Mouse (Mus musculus) ES-Bruce4 (cell line): ENCODE data around the gene Rspo4. TPM values are rescaled to one million over a fixed set of nuclear protein-coding genes. Genes with fewer than 3 reads are reported as not detected.
A peak's percentile ranks its signal among the peaks of the same experiment; 100 is the strongest.

Source experiments
- H3K27ac ChIP-seq: 2 replicates; pipeline ENCODE4 v1.5.1; 2012; ENCODE audit warnings: low read length, inconsistent platforms; ENCODE audit not compliant: insufficient read depth
- H3K27me3 ChIP-seq: 2 replicates; pipeline ENCODE4 v1.6.1; 2012; ENCODE audit warnings: mild to moderate bottlenecking, low read length, inconsistent platforms; ENCODE audit not compliant: control insufficient read depth, poor library complexity, insufficient read depth, severe bottlenecking
- H3K36me3 ChIP-seq: 2 replicates; pipeline ENCODE4 v1.6.1; 2012; ENCODE audit warnings: inconsistent platforms, mild to moderate bottlenecking, low read length, moderate library complexity; ENCODE audit not compliant: control insufficient read depth, poor library complexity, insufficient read depth, severe bottlenecking
- H3K4me1 ChIP-seq: one replicate; pipeline ENCODE4 v1.8.1; 2011; ENCODE audit warnings: low read length; ENCODE audit not compliant: control insufficient read depth, insufficient read depth
- H3K4me3 ChIP-seq: 2 replicates; pipeline ENCODE4 v1.5.1; 2011; ENCODE audit warnings: low read depth, mild to moderate bottlenecking, low read length
- H3K9ac ChIP-seq: 2 replicates; pipeline ENCODE4 v1.6.1; 2012; ENCODE audit warnings: low read depth, mild to moderate bottlenecking, inconsistent platforms; ENCODE audit not compliant: poor library complexity, severe bottlenecking
- H3K9me3 ChIP-seq: replicated peaks from 2 replicates; pipeline ENCODE4 v1.6.1; 2012; ENCODE audit warnings: mild to moderate bottlenecking, low read length, inconsistent platforms; ENCODE audit not compliant: control insufficient read depth, poor library complexity, insufficient read depth, severe bottlenecking
- CTCF ChIP-seq: IDR thresholded peaks from one replicate; pipeline ENCODE4 v1.8.1; 2011; ENCODE audit warnings: low read depth, low read length
- EP300 ChIP-seq: IDR thresholded peaks from 2 replicates; pipeline ENCODE4 v1.6.1; 2011; ENCODE audit warnings: low read depth, low read length; ENCODE audit not compliant: insufficient read depth
- POLR2A ChIP-seq: IDR thresholded peaks from one replicate; pipeline ENCODE4 v1.8.1; 2011; ENCODE audit warnings: low read length; ENCODE audit not compliant: insufficient read depth
- polyA plus RNA-seq: library from polyadenylated mRNA; stranded (reverse); fragments of >200 nt; gene quantifications from 2 replicates; pipeline ENCODE4 v1.2.4, GENCODE M21; 2011; ENCODE audit warnings: low read depth; ENCODE audit not compliant: missing spikeins, insufficient read depth, insufficient read length

Gene Rspo4
- polyA plus RNA-seq, 1 experiment = 0.25 TPM

GRCm38 (mm10) chr2:151874551-151874950, 31.8 kb downstream of the Rspo4 start:
- no peaks in the 10 kb centered on the region for H3K27me3 ChIP-seq
- H3K27ac ChIP-seq = no peak overlapping the region
- H3K4me1 ChIP-seq = no peaks in the 10 kb centered on the region
- no peak for TF ChIP-seq EP300
- no peak for TF ChIP-seq POLR2A
- TF ChIP-seq CTCF = no peak
- H3K36me3 ChIP-seq = no peaks in the 10 kb centered on the region
- no peak overlapping the region for H3K4me3 ChIP-seq
- no peak overlapping the region for H3K9ac ChIP-seq
- H3K9me3 ChIP-seq = no peaks in the 10 kb centered on the region

DNA sequence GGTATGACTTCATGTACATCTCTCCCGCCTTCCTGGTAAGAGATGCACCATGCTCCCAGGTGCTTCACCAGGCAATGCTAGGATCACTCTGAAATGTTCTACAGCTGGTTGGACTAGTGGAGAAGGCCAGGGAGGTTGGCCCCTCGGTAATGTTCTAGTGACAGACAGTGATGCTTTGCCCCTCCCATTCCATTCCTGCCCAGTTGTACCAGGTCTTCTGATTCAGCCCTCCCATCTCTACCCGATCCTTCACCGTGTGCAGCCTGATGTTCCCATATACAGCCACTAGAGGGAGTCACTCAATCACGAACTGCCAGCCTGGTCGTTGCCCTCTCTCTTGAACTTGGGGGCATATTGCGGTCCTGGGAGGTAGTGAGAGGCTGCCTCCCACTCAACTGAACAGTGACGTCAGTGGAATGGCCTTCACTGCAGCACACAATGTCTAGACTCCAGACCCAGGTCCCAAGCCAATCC, 33.3 kb downstream of the Rspo4 start:
- no peaks in the 10 kb centered on the region for H3K27me3 ChIP-seq
- no peak overlapping the region for H3K4me3 ChIP-seq
- no peak overlapping the region for H3K9ac ChIP-seq
- no peaks in the 10 kb centered on the region for H3K9me3 ChIP-seq
- H3K27ac ChIP-seq = no peak overlapping the region
- no peaks in the 10 kb centered on the region for H3K36me3 ChIP-seq
- no peaks in the 10 kb centered on the region for H3K4me1 ChIP-seq
- peak; percentile 96 for TF ChIP-seq CTCF
- no peak for TF ChIP-seq EP300

DNA sequence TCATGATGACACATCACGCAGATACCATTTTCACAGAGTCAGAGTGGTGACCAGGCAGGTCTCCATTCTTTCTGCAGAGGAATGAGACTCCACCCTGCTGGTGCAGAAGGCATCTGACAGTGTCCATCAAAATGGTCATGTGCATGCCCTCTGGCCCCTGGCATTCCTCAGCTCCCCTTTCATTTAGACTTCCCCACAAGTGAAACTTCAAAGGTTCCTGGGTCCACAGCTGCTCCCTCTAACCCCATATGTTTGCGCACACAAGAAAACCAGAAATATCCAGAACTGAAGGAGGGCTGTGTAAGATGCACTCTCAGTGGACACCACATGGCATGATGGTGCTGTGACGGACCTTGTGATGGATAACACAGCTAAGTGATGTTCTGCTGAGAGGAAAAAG, 35.9 kb downstream of the Rspo4 start:
- no peak overlapping the region for H3K27ac ChIP-seq
- no peaks in the 10 kb centered on the region for H3K36me3 ChIP-seq
- no peaks in the 10 kb centered on the region for H3K27me3 ChIP-seq
- no peak overlapping the region for H3K9ac ChIP-seq
- no peaks in the 10 kb centered on the region for H3K4me1 ChIP-seq
- no peak overlapping the region for H3K4me3 ChIP-seq
- H3K9me3 ChIP-seq = no peaks in the 10 kb centered on the region
- TF ChIP-seq EP300 = no peak
- TF ChIP-seq CTCF = no peak
- no peak for TF ChIP-seq POLR2A

DNA sequence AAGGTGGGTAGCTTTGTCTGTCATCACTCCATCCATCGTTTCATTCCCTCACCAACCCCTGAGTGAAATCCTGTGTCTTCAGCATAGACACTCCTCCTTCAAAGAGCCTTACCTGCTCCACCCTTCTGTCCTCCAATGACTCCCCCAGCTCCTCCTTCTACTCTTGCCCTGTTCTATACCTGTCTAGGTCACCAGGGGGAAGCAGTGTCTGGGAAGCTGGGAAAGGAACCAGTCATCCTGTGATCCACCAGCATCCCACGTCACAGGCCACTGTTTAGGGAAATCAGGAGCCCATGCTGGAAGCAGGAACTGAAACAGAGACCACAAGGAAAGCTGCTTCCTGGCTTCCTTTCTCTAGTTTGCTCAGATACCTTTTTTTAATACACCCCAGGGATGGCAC, 37.0 kb downstream of the Rspo4 start:
- Histone ChIP-seq H3K36me3 (no peaks in the 10 kb centered on the region), H3K4me3 (no peak overlapping the region), H3K27me3 (no peaks in the 10 kb centered on the region), H3K9ac (no peak overlapping the region), H3K9me3 (no peaks in the 10 kb centered on the region), H3K27ac (no peak overlapping the region), H3K4me1 (no peaks in the 10 kb centered on the region)
- TF ChIP-seq CTCF (peak; percentile 41), EP300 (no peak)

- no peak overlapping the region for H3K4me3 ChIP-seq
- H3K9me3 ChIP-seq = no peaks in the 10 kb centered on the region
- H3K27me3 ChIP-seq = no peaks in the 10 kb centered on the region
- no peak for TF ChIP-seq CTCF
- no peak for TF ChIP-seq EP300
- no peak for TF ChIP-seq POLR2A
- no peak overlapping the region for H3K27ac ChIP-seq
- no peaks in the 10 kb centered on the region for H3K4me1 ChIP-seq
- no peaks in the 10 kb centered on the region for H3K36me3 ChIP-seq
- no peak overlapping the region for H3K9ac ChIP-seq
Observed at GRCm38 (mm10) chr2:151891031-151891430, 48.3 kb downstream of the Rspo4 start.

GRCm38 (mm10) chr2:151893122-151893774, 50.5 kb downstream of the Rspo4 start:
- Histone ChIP-seq H3K27me3 (no peaks in the 10 kb centered on the region), H3K4me1 (no peaks in the 10 kb centered on the region), H3K27ac (no peak overlapping the region), H3K4me3 (no peak overlapping the region), H3K9ac (no peak overlapping the region), H3K9me3 (no peaks in the 10 kb centered on the region), H3K36me3 (no peaks in the 10 kb centered on the region)
- TF ChIP-seq CTCF (no peak), EP300 (no peak)
